Mouse (Mus musculus): ENCODE measurements around the gene Gm49369.

DNA sequence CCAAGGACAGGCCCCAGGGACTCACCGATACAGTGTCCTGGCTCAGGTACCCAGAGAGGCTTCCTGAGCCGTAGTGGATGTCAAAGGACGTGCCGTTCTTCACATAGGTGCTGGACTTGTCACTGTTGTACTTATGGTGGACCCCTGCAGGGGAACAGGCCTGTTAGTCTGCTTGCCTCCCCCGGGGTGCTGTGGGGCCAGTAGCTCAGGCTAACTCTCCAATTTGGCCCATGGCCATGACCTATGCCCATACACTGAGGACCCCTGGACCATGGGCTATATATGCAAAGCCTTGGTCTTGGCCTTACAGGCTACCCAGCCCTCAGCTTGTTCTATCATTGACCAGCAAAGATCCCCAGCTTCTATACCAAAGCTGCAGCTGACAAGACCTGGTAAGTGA, at the start of gene Gm49369:
- TF ChIP-seq POLR2A (IDR thresholded peaks at IDR 0.05; ENCODE audit: low read depth, low read length) (no peak), EP300 (IDR thresholded peaks at IDR 0.05; ENCODE audit: low read length) (no peak), ZKSCAN1 (IDR thresholded peaks at IDR 0.05; ENCODE audit: borderline replicate concordance, low read depth, low read length) (no peak), CHD1 (IDR thresholded peaks at IDR 0.05; ENCODE audit: low read depth, low read length) (no peak), CTCF (conservative IDR thresholded peaks at IDR 0.05 in 1 of 2, IDR thresholded peaks at IDR 0.05 in 1 of 2; ENCODE audit: low read depth in 2 of 2, low read length in 2 of 2) (no peak), MAFK (IDR thresholded peaks at IDR 0.05; ENCODE audit: insufficient replicate concordance, low read length) (no peak), TBP (conservative IDR thresholded peaks at IDR 0.05; ENCODE audit: low read depth, low read length) (no peak), ELF1 (IDR thresholded peaks at IDR 0.05; ENCODE audit: low read depth, low read length) (no peak), MAZ (IDR thresholded peaks at IDR 0.05; ENCODE audit: low read depth, low read length) (no peak), SMC3 (IDR thresholded peaks at IDR 0.05; ENCODE audit: low read depth, low read length) (no peak), CHD2 (IDR thresholded peaks at IDR 0.05; ENCODE audit: low read length) (no peak), SIN3A (IDR thresholded peaks at IDR 0.05; ENCODE audit: low read length) (no peak)

All from CH12.LX (cell line).